Mouse (Mus musculus): ENCODE results near the gene Xcl1.

DNA sequence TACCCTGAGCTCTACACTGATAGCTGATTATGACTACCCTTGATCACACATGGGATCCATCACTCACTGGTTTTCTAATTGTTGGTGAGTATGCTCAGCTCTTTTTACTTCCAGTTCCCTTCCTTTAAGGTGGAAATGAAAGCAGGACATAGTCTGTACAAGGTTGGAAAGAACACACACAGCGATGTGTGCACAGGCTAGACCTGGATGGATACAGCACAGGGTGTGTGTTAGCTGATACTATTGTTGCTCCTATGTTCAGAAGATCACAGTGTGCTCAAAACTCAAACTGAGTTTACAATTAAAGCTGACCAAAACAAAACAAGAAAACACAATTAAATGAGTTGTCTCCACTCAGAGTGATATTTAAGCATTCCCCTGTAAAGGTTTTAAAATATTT lies 38.0 kb upstream of the Xcl1 start:
- TF ChIP-seq GATA1 (IDR thresholded peaks at IDR 0.05; ENCODE audit: borderline replicate concordance, low read length) = no peak
- TF ChIP-seq FLI1 (IDR thresholded peaks at IDR 0.05; ENCODE audit: low read length) = no peak

All from megakaryocyte, embryonic 14.5 days (primary cell).